Mouse (Mus musculus) adipocyte (in vitro differentiated cells): ENCODE data around the gene Mns1.
"Not testable (repeated sequence)": the region's sequence is repeated elsewhere in the genome, so short reads cannot be mapped to it uniquely, and the experiment has no call there.

ENCODE experiments used
- DNase-seq: peaks from one replicate; pipeline ENCODE4 v3.0.0-alpha.2; 2016; ENCODE audit warnings: low spot score

Gene Mns1

DNA sequence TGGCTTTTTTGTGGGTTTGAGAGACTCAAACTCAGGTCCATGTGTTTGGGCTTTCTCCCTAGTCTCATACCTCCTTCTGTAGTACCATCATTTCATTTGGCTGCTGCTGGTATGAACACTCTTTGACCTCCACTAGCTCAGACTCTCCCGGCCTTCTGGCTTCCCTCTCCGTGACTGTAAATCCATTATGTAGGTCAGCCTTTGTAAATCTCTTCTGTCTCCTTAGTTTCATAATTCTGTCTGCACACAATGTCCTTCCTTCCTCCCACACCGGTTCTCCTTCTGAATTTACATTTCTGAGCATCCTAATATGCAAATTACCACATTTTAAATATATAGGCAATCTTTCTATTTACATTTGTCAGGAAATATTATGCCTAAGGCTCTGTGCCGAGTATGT is 9.9 kb upstream of the Mns1 start:
- no peak for DNase-seq

DNA sequence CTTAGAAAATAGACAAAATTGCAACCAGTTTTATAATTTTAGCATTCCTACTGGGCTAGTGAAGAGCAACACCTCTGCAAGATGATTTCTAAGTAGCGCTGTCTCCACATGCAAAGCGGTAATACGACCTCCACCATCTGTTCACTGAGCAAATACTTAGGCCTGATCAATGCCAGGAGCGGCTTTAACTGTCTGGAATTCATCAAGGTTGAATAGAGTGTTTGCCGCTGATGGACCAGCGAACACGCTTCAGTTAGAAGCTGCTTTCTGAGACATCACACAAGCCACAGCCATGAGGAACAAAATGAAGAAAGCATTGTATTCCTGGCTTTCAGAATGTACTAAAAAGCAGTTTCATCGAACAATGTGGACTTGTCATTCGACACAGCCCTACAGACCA is 2.9 kb upstream of the Mns1 start:
- no peak for DNase-seq

DNA sequence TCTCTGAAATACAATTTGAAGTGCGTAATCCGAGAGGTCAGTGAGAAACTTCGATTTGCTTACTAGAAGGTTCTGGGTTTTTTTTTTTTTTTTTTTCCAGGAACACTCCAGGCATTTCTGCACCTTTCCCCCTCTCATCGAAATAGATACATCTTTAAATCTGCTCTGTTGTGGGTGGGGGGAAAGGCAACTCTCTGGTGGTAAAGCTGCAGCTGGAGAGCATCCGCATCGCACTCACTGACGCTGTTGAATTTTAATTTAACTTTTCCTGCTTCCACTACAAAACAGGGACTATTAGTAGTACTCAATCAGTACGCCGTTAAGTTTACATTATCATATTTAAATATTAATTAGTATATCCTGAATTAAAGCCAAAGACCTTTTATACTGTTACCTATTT is 938 bp downstream of the Mns1 start:
- no peak for DNase-seq

DNA sequence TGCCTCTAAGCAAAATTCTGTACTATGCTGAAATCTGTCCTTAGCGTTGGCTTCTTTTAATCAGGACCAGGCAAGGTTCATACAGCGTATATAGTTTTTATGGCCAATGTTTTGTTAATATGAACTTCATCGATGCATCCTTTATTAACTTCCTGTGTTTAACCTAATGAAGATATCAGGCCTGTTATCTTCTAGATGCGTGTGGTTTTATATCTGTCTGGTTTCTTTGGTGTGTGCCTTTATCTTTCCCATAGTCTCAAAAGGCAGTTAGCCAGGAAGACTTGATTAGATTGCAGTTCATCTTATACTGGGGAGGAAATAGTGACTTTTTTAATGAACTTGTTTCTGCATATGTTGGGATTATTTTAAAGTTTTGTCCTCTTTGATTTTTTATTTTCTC is 2.5 kb downstream of the Mns1 start:
- DNase-seq: no peak

DNA sequence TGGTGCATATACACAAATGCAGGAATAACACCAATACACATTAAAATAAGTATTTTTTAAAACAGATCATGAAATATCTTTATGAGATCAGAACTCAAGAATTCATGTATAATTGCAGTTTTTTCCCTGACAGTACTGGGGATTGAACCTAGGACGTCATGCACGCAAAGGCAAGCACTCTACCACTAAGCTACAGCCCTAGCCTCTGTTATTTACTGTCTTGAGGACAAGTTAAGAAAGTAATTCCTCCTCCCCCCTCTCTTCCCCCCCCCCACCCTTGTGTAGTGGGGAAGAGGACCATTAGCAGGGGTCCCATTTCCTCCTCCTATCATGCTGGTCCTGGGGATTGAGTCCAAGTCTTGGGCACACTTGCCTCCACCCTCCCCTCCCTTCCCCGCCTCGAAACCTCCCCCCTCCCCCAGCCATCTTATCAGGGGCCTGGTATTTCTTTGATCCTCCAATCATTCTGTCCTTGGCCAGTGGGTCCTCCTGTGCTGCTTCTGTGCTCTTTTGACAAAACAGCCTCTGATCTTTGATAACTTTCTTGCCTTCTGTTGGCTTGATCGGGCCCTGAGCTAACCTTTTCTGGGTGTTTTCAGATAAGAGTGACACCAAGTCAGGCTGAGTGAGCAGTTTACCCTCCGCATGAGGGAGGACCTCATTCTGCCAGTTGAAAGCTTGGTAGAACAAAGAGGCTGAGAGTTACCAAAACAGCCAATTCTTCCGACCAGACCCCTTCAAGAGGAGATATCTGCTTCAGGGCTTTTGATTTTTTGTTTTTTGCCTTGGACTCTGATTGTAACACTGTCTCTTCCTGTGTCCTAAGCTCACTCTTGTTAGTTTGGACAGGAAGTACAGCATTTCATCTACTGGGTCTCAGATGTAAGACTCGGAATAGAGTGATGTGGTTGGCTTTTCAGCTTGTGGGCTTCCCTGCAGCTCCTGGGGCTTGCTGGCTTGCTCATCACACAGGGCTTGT is 3.4 kb downstream of the Mns1 start:
- no peak for DNase-seq

DNA sequence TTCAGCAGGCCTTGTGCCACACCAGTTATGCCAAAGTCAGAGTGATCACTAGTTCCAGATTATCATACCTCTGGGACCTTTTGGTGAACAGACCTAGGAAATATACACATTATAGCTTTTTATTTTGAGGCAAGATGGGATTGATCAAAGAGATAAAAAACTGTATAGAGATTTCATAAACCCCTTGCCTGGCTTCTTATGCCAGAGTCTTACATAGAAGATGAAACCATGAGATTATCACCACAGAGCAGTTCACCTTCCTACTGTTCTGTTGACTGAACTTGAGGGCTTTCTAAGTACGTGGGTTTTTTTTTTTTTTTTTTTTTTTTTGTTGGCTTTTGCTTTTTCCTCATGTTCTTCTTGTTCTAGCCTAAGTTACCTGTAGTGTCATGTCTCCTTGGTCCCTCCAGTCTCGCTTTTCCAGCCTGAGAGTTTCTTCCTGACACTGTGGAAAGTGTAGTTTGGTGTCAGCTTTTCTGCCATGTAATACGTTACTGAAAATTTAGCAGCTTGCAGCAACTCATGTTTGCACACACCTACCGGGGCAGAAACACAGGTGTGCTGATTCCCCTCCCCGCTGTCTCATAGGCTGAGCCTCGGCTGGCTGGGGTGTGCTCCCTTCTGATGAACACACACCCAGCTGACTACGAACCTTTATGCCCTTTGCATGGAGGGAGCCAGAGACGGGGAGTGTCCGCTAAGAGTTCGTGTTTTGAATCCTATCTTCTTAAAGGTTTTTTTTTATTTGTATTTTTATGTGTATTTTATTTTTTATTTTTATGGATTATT is 4.3 kb downstream of the Mns1 start:
- no peak for DNase-seq

DNA sequence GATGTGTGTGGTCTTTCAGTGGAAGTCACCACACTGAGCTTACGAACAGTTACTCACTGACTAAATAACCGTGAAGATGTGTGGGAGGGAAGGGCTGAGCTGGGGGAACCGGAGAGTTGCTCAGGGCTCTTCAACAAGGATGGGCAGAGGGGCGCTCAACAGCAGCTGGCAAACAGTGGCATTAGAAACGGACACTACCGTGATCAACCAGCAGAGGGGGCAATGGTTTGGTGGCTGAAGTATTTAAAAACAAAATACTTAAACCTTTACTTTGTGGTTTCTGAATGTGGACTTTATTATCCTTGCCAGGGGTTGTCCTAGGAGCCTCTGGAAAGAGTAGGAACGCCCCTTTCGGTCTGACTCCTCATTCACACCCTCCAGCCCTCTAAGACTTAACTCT is 10.2 kb downstream of the Mns1 start:
- DNase-seq: peak; percentile 32

DNA sequence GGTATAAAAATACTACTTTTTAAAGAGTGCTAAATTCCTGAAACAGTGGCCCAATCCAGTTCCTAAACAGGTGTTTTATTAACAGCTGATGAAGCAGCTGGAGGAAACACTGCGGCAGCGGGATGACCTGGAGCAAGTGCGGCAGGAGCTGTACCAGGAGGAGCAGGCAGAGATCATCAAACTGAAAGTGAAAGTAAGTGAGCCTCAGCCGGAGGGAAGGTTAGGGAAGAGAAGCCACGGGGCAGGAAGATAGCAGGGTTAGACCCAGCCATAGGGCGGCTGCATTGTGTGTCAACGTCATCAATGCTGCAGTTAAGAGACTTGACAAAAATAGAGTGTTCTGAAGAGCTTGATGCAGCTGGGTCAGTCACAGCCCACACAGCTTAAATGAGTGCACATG is 11.6 kb downstream of the Mns1 start:
- DNase-seq: no peak

DNA sequence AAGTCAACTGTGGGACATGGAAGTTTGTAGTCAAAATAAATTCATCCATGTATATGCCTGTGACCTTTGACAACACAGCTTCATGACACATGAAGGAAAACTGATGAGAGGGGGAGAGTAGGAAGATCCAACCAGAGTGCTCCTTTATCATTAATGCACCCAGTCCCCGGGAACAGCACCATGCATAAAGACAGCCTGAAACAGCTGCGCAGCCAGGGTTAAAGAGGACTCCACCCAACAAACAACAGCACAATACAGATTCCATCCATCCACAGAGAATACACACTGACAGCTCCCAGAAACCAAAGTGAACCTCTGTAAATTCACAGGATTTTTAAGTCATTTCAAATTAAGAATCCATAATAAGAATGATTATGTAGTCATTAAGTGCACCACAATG is 12.0 kb downstream of the Mns1 start:
- no peak for DNase-seq

DNA sequence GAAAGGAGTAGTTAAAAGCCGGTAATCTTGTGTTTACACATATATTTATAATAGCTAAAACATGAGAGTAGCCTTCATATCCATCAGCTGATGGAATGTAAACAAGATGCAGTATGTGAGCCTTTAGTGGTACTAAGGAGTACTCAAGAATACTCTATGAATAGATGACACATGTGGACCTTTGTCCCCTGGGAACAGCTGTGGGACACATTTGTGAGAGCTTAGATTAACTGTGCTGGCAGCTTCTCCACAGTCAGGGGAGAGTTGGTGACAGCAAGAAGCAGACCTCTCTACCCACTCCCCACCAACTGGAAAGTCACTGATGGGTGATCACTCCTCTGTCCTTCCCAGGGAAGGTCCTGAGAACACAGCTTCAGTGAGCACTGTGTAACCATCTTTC is 12.6 kb downstream of the Mns1 start:
- no peak for DNase-seq

DNA sequence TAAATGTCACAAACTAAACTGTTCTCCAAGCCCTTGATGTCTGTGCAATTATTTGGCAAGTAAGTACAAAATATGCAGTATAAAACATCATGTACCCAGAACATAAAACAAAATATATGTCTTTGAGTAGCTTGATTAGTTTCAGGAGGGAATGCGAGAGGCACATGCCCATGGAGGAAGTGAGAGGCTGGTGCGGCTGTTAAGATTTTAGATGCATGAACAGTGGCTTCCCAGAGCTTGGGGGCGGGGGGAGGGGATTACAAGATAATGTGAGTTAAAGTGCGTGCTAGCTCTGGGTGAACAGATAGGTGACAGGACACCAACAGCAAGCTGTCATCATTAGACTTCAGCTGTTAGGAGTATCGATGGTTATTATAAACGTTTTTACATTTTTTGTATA is 13.3 kb downstream of the Mns1 start:
- DNase-seq: no peak

DNA sequence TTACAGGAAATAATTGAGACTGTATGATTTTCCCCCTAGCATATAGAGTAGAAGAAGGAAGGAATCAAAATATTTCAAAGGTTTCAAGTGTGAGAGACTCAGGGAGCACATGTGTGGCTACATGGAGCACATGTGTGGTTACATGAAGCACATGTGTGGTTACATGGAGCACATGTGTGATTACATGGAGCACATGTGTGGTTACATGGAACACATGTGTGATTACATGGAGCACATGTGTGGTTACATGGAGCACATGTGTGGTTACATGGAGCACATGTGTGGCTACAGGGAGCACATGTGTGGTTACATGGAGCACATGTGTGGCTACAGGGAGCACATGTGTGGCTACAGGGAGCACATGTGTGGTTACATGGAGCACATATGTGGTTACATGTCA is 16.5 kb downstream of the Mns1 start:
- DNase-seq: not testable (repeated sequence)

DNA sequence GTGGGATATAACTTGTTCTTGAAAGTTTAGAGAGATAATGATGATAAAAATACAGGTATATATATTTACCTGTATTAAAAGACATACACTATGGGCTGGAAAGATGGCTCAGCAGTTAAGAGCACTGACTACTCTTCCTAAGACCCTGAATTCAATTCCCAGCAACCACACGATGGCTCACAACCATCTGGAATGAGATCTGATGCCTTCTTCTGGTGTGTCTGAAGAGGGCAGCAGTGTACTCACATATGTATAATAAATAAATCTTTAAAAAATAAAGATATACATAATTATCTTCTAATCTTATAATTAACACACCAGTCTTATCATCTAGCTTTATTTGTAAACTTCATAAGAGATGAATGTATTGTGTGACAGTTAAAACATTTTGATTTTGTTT is 18.6 kb downstream of the Mns1 start:
- DNase-seq: no peak

DNA sequence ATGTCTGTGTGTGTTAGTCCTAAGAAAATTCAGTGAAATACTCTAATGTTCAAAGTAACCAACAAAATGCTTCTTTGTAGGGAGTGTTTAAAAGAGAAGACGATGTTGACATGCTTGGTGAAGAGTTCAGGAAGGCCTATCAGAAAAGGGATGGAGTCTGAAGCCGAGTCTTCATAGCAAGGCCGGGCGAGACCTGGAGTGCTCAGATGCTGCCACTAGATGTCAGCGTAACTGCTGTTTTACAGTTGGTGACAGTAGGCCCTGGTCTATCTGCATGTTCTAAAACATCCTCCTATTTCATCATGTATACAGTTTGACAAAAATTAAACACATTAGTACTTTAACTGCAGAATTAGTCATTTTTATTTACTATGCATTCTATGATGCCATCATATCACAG is 20.4 kb downstream of the Mns1 start:
- peak; percentile 79 for DNase-seq

DNA sequence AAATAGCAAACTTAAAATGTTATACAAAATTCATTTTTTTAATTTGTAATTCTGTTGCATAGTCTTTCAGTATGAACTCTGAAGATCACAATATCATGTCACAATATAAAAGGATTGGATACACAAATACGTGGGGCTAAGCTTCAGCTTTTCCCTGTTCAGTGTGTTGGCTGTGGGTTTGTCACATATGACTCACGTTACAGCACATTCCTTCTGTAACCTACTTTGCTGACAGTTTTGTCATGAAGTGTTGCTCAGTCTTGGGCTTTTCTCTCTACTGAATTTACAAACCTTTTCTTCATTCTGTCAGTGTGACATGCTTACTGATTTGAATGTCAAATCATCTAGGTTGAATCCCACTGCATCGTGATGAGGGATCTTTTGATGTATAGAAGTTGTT is 21.9 kb downstream of the Mns1 start:
- DNase-seq: no peak

DNA sequence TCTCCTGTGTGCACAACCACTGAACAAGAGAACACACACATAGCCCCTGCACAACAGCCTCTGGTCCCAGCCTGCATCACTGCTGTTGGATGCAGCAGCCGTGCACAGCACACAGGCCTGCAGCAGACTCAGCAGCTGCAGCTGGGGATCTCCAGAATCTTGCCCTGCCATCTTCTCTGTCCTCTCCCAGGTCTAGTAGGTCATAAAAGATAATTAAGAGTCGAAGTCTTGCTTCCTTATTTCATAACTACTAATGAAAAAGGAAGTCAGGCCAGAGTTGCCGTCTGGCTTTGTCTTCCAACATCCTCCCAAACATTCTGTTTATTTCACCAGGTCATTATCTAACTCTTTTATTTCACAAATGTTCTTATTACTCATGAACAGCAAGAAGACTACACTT is 23.0 kb downstream of the Mns1 start:
- no peak for DNase-seq

DNA sequence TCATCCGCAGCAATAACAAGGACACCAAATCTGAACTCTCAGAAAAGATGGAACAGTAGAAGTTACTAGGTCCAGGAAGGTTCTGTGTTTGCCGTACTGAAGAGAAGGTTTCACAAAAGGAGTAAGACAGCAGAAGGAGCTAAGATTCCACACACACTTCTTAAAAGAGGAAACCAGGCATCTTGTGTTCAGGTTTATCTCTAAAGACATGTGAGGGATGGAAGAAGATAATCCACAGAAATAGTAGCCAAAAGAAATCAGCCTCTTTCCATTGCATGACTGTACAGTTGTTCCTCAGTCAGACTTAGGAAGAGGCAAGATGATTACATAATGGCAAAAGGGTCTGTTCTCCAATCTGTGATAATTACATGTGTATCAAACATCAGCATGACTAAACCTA is 24.6 kb downstream of the Mns1 start:
- no peak for DNase-seq

DNA sequence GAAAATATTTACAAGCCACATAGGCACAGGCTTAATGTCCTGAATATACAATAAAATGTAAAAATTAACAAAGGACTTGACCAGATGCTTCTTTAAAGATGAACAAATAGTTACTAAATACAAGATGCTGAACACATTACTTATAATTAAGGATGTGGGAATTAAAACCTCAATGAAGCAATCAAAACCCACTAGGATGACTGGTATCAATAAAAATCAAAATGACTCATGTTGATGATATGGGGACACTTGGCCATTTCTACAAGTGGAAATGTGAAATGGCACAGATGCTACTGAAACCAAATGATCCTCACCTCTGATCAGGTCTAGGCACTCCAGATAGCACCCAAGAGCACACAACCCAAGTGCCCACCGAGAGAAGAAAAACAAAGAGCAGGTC is 27.0 kb downstream of the Mns1 start:
- no peak for DNase-seq

DNA sequence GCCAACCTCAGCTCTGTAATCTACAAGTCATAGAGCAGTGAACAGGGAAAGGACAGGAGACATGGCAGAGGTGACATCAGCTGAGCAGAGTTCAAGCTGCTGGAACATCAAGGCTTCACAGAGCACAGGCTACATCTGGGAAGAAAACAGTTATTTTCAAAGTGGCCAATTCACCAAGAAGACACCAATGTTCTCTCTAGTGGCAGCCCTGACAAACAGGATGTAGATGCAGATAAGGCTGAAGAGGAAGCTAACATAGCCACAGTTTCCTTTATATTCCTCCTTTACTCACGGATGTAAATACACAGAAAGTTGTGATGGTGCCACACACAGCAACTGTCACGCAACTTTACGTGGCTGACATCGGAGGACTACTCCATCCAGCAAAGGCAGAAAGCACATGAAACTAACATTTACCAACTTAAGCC is 28.0 kb downstream of the Mns1 start:
- no peak for DNase-seq

DNA sequence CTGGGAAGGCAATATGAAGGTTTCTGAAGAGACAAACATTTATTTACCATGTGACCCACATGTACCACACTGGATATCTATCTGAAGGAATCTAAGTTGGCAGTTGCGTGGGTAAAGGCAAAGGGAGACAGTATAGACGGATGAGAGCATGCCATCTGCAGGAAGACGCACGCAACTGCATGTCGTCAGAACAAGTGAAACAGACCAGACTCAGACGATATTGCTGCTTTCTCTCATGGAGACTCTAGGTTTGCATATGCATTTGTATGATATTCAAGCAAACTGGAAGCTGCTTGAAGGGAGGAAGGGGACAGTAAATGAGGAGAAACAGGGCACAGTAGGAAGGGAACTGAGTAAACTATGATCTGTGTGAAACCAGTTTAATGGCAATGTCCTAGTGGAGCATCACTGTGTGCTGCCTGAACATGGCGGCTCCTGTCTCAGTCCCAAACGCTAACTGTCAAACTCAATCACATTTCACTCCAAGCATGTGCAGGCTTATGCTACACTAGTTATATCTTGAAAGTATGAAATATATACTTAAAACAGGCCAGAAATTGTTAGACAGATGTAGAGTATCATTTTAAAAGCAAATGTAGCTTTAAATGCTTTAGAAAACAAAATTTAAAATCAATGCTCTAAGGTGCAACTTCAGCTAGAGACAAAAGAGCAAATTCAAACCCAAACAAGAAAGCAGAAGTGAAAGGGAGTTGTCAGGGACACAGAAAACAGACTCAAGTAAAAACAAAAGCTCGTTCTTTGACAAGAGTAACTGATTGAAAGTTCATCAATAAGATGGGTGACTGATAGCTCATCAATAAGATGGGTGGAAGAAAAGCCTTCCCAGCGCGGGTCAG is 30.0 kb downstream of the Mns1 start:
- no peak for DNase-seq

DNA sequence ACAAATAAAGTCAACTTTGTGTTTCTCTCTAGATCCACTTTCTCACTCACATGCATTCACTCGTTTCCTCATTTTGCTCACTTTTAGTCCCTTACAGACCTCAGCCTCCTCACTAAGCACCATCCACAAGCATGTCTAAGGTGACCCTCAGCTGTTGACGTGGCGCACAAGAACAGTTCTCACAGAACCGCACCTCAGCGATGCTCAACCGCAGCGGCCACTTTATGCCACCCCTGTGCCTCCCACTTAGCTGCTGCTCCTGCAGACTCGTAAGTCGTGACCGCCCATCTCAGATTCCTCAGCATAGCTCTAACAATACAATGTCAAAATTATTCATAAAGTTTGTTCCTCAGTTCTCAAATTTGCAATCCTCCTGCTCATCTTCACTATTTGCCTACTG is 30.8 kb downstream of the Mns1 start:
- no peak for DNase-seq

DNA sequence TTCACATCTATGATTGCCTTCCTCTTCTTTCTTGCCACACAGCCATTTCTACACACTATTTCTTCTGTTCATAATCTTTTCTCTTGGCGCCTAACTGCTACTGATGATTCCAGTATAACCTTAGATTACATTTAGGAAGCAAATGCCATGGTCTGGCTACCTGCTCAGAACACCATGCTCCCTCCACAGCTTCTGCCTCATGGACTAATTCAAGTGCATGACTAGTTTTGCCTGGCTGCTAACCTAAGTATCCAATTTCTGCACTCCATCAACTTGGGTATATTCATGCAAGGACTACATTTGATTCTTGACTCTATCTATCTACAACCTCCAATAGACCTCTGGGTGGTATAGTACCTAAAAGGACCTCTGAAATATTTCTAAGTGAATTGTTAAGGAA is 32.0 kb downstream of the Mns1 start:
- DNase-seq: no peak
